Mouse (Mus musculus) cerebellum, adult 2 months (tissue): ENCODE measurements around the gene Sh2d7.

Source experiments
- CTCF ChIP-seq: fragments of 200-500 bp; IDR thresholded peaks from 2 replicates; pipeline ENCODE4 v1.5.1; 2011; ENCODE audit warnings: low read depth, mild to moderate bottlenecking, control low read depth, low read length, moderate library complexity, borderline replicate concordance; ENCODE audit not compliant: insufficient read depth
- POLR2A ChIP-seq: fragments of 200-500 bp; IDR thresholded peaks from 2 replicates; pipeline ENCODE4 v1.6.1; 2011; ENCODE audit warnings: low read length, control low read depth, borderline replicate concordance; ENCODE audit not compliant: insufficient read depth

GRCm38 (mm10) chr9:54531421-54531820 is 7.4 kb upstream of the Sh2d7 start:
- TF ChIP-seq CTCF (no peak), POLR2A (no peak)
